Mouse (Mus musculus): ENCODE data around the gene Spdye4c.

DNA sequence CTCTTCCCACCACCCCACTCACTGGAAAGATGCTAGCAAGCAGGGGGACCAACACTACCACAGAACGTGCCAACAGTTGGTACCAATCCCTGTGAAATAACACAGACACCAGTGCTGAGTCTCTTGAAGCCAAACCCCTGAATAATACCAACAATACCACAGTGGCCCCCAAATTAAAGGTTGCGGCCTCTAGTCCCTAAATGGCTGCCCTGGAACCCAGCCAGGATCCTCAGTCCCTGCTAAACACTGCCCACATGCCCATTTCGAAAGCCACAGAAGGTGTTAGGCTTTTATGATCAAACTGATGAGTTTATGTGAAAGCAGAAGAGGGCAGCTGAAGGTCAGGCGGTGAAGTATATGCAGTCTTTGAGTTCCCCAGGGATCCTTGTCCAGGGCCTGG, 20.0 kb upstream of the Spdye4c start:
- TF ChIP-seq CTCF (IDR thresholded peaks at IDR 0.05; ENCODE audit: borderline replicate concordance, insufficient read depth, low read length) (no peak), POLR2A (IDR thresholded peaks at IDR 0.05; ENCODE audit: low read depth, low read length) (no peak)

All from embryonic fibroblast, embryonic 13.5 days (primary cell).